Mouse (Mus musculus) midbrain, postnatal 0 days (tissue): Measurements from ENCODE around the gene Hhatl. TPM values are rescaled to one million over a fixed set of nuclear protein-coding genes. Genes with fewer than 3 reads are reported as not detected.
A peak's percentile ranks its signal among the peaks of the same experiment; 100 is the strongest.

Experiments
- ATAC-seq: fragments of 200-750 bp; cut with Nextera tagmentation; 2 replicates; pipeline ENCODE4 v1.8.0; 2017; ENCODE audit warnings: moderate number of reproducible peaks, mild to moderate bottlenecking, moderate TSS enrichment, moderate library complexity; ENCODE audit not compliant: low FRiP score
- DNase-seq: peaks from one replicate; pipeline ENCODE4 v3.0.0-alpha.2; 2015; ENCODE audit warnings: low spot score
- H3K27ac ChIP-seq: fragments of 300-500 bp; sonication (generic); 2 replicates; pipeline ENCODE4 v1.5.1; 2014; ENCODE audit warnings: low read depth, mild to moderate bottlenecking, low read length, mixed read lengths
- H3K27me3 ChIP-seq: fragments of 300-500 bp; sonication (generic); 2 replicates; pipeline ENCODE4 v1.6.1; 2014; ENCODE audit warnings: low read length, control low read depth, mixed read lengths; ENCODE audit not compliant: insufficient read depth
- H3K36me3 ChIP-seq: fragments of 300-500 bp; sonication (generic); 2 replicates; pipeline ENCODE4 v1.6.1; 2014; ENCODE audit warnings: low read length, control low read depth, mixed read lengths; ENCODE audit not compliant: insufficient read depth
- H3K4me1 ChIP-seq: fragments of 300-500 bp; sonication (generic); 2 replicates; pipeline ENCODE4 v1.6.1; 2014; ENCODE audit warnings: mild to moderate bottlenecking, control low read depth, antibody characterized with exemption, low read length, mixed read lengths; ENCODE audit not compliant: insufficient read depth
- H3K4me2 ChIP-seq: fragments of 300-500 bp; sonication (generic); 2 replicates; pipeline ENCODE4 v1.6.1; 2014; ENCODE audit warnings: low read depth, mild to moderate bottlenecking, low read length, mixed read lengths; ENCODE audit not compliant: poor library complexity, severe bottlenecking
- H3K4me3 ChIP-seq: fragments of 300-500 bp; sonication (generic); 2 replicates; pipeline ENCODE4 v1.5.1; 2014; ENCODE audit warnings: low read depth, mild to moderate bottlenecking, low read length, moderate library complexity
- H3K9ac ChIP-seq: fragments of 300-500 bp; sonication (generic); replicated peaks from 2 replicates; pipeline ENCODE4 v1.6.1; 2014; ENCODE audit warnings: mild to moderate bottlenecking, low read length, moderate library complexity, mixed read lengths; ENCODE audit not compliant: poor library complexity, severe bottlenecking
- H3K9me3 ChIP-seq: fragments of 300-500 bp; sonication (generic); 2 replicates; pipeline ENCODE4 v1.6.1; 2016; ENCODE audit warnings: low read length, control low read depth
- CTCF ChIP-seq: IDR thresholded peaks from 2 replicates; pipeline ENCODE4 v1.5.1; 2016; ENCODE audit warnings: antibody characterized with exemption, mild to moderate bottlenecking
- WGBS: fragments of 180-500 bp; shearing (Covaris S2); extraction: QIAGEN DNeasy Blood & Tissue Kit; methylation state at CpG from one replicate; pipeline ENCODE4 v1.1.7; 2014; 5-methylcytosine and 5-hydroxymethylcytosine counted together
- polyA plus RNA-seq: library from polyadenylated mRNA; unstranded; fragments of >200 nt; fragmentation: Nextera tagmentation; extraction: Ambion mirVana; gene quantifications from 2 replicates; pipeline ENCODE4 v1.2.1, GENCODE M21; 2015
- total RNA-seq: library from RNA; depleted of rRNA; stranded (reverse); fragments of >200 nt; gene quantifications from 2 replicates; pipeline ENCODE4 v1.2.3, GENCODE M21; 2014; rRNA removed

The Hhatl gene
- total RNA-seq = 1.2 and 1.5 TPM in 2 replicates
- 0.64 and 0.99 TPM in 2 replicates for polyA plus RNA-seq

DNA sequence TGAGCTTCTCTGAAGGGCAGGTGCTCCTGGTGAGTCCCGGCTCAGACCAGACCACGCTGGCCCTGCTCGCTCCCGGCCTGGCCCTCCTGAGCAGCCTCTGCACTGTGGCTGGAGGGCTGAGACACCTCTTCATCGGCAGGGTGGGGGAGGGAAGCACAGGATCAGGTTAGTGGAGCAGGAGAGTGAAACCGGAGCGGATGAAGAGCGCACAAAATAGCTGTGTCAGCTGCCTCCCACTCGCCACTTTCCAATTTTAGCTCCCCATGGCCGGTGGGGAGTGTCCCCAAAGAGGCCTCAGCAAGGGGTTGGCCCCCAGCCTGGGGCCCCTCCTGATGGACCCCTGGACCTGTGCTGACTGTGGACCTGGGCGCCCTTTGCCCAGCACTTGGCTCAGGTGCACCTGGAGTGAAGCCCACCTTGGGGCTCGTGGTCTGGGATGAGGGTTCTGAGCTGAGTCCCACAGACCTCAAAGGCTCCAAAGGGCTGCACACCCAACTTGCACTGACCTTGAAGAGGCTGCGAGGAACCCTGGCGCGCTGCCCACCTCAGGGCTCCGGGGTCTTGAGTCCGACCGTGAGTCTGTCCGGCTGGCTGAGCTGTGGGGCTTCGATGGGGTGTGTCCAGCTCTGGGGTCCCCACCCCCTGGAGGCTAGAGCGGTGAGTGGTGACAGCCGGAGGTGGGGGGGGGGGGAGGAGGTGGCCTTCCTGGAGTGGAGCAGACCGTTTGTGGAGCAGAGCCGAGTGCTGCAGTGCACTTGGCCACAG, at the start of gene Hhatl:
Gene Hhatl (minus strand): TSS at position 751 of the 765 bp plus-strand sequence.
- no peak within 1 kb of the TSS for H3K4me3 ChIP-seq
- no peaks in the 10 kb centered on the region for H3K36me3 ChIP-seq
- no peaks in the 10 kb centered on the region for H3K4me1 ChIP-seq
- no peak within 1 kb of the TSS for H3K9ac ChIP-seq
- WGBS = 44% methylated on average over 23 of the region's 24 CpGs
- no peaks in the 10 kb centered on the region for H3K27me3 ChIP-seq
- H3K4me2 ChIP-seq = no peak within 1 kb of the TSS
- no peaks in the 10 kb centered on the region for H3K9me3 ChIP-seq
- no peak within 1 kb of the TSS for H3K27ac ChIP-seq
- DNase-seq (no peak), ATAC-seq (no peak)
- no peak for TF ChIP-seq CTCF

DNA sequence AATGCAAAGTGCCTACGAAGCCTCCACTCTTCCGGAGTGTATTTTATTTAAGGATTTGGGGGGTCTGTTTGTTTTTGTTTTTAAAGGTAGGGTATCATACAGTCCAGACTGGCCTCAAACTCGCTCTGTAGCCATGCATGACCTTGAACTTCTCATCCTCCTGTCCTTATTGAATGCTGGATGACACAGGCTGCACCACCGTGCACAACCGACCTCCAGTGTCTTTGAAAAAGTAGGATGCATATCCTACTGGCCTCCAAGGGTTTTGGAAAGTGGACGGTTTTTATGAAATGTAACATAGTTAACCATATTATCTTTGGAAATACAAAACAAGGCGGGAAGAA, 47.3 kb upstream of the Hhatl start:
- Histone ChIP-seq H3K4me2 (peak overlapping the region; percentile 74), H3K9ac (peak overlapping the region; percentile 60; the same call in 1 of the 2 replicates), H3K36me3 (no peaks in the 10 kb centered on the region), H3K4me3 (peak overlapping the region; percentile 52), H3K9me3 (no peaks in the 10 kb centered on the region), H3K27ac (no peak overlapping the region), H3K4me1 (0 out of 2 replicates have a peak, but pooled peaks cover 2% of the 10 kb centered on the region), H3K27me3 (no peaks in the 10 kb centered on the region)
- ATAC-seq = peak; percentile 55; the same call in 1 of the 2 replicates
- DNase-seq = no peak
- TF ChIP-seq CTCF = no peak
- WGBS = 30% methylated on average over 7 of the region's 7 CpGs

DNA sequence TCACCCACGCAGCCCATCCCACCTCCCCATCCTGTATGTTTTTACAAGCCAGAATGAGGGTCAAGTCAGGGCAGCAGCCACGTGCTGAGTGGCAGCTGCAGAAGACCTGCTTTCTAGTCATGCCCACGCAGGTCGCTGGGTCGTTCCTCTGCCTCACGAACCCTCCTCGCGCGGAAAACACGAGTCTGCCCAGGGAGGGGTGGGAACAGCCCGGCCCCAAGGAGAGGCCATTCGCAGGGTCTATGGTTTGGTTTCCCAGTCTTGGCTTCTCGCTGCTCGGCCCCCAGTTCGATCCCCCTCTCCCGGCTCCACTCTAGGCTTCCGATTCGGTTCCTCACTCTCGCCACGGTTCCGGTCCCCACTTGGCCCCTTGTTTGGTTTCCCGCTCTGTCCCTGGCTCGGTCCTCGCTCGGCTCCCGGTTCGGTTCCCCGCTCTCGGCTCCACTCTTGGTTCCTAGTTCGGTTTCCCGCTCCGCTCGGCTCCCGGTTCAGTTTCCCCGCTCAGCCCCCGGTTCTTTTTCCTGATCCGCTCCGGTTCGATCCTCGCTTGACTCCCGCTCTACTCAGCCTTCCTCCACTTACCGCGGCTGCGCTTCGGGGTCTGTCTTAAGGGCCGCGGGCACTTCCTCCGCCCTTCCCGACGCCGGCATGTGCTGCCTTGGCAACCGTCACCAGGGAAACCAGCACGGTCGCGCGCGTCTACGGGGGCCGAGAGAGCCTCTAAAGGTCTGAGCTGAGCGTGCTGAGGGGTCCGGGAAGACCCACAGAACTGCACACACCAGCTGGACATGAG, 46.7 kb upstream of the Hhatl start, which contains the start of gene Ccdc13:
Gene Ccdc13 (minus strand): TSS at position 633 of the 793 bp plus-strand sequence.
- Histone ChIP-seq H3K27me3 (no peaks in the 10 kb centered on the region), H3K9ac (peak within 1 kb of the TSS; percentile 60), H3K4me3 (peak within 1 kb of the TSS; percentile 52), H3K27ac (no peak within 1 kb of the TSS), H3K36me3 (no peaks in the 10 kb centered on the region), H3K9me3 (no peaks in the 10 kb centered on the region), H3K4me2 (peak within 1 kb of the TSS; percentile 74), H3K4me1 (0 out of 2 replicates have a peak, but pooled peaks cover 2% of the 10 kb centered on the region)
- 3% methylated on average over 61 of the region's 61 CpGs for WGBS
- TF ChIP-seq CTCF = no peak
- ATAC-seq (peak; percentile 91), DNase-seq (peak; percentile 87)

DNA sequence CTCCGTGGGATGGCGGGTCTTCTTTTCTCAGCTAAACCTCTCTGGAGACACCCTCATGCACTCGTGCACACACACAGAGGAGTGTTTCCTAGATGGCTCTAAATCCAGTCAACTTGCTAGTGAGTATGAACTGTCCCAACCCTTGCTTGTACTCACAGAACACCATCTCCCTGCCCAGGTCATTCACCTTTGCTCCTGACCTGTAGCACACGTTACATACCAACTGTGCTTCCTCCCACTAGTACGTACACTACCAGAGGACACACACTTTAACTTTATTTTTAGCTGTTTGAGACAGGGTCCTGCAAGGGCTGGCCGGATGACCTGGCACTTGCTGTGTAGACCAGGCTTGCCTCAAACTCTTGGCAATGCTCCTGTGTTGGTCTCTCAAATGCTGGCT, 45.7 kb upstream of the Hhatl start:
- Histone ChIP-seq H3K9me3 (no peaks in the 10 kb centered on the region), H3K4me2 (no peak overlapping the region), H3K36me3 (no peaks in the 10 kb centered on the region), H3K27ac (no peak overlapping the region), H3K27me3 (no peaks in the 10 kb centered on the region), H3K4me1 (0 out of 2 replicates have a peak, but pooled peaks cover 2% of the 10 kb centered on the region), H3K9ac (no peak overlapping the region), H3K4me3 (no peak overlapping the region)
- WGBS = 95% methylated on average over 6 of the region's 6 CpGs
- TF ChIP-seq CTCF = no peak
- DNase-seq (no peak), ATAC-seq (no peak)

DNA sequence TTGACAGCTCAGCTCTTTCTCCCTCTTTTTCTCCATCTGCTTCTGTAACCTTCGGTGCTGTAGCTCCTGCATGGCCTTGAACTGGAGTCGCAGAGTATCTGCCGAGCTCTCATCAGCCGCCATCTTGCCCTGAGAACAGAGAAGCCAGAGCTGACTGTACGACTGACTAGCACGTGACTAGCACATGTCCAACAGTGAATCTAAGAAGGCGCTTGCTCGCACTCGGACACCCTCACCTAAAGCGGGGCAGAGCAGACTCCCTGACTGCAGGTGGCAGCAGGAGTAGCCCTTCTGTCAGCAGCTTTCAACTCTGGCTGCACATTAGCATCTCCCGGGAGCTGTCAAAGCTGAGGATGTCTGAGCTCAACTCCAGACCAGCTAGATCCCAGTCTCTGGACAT, 41.5 kb upstream of the Hhatl start:
- H3K4me3 ChIP-seq = no peak overlapping the region
- no peaks in the 10 kb centered on the region for H3K27me3 ChIP-seq
- H3K4me1 ChIP-seq = 0 out of 2 replicates have a peak, but pooled peaks cover 2% of the 10 kb centered on the region
- no peak overlapping the region for H3K9ac ChIP-seq
- H3K4me2 ChIP-seq = no peak overlapping the region
- 83% methylated on average over 11 of the region's 11 CpGs for WGBS
- no peaks in the 10 kb centered on the region for H3K9me3 ChIP-seq
- ATAC-seq (no peak), DNase-seq (no peak)
- TF ChIP-seq CTCF = no peak
- H3K27ac ChIP-seq = no peak overlapping the region
- no peaks in the 10 kb centered on the region for H3K36me3 ChIP-seq

DNA sequence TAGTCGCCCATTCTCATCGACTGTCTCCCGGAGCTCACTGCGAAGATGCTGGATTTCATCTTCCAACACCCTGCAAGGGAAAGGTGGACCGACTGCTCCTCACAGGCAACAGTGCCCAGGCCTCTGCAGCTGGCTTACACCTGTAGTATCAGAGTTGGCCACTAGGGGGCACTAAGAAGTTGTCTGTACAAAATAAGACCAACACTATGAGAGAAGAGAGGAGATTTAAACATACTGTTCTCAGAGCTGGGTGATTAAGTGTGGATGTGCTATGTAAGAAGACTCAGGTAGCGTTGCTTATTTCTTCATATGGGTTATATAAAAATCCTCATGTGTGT, 38.6 kb upstream of the Hhatl start:
- TF ChIP-seq CTCF = peak; percentile 95
- Histone ChIP-seq H3K27me3 (no peaks in the 10 kb centered on the region), H3K36me3 (no peaks in the 10 kb centered on the region), H3K9me3 (no peaks in the 10 kb centered on the region), H3K9ac (no peak overlapping the region), H3K4me3 (no peak overlapping the region), H3K4me1 (no peaks in the 10 kb centered on the region), H3K4me2 (no peak overlapping the region), H3K27ac (no peak overlapping the region)
- WGBS = 26% methylated on average over 6 of the region's 6 CpGs
- ATAC-seq = peak; percentile 52
- DNase-seq = peak; percentile 85
